Mouse (Mus musculus): ENCODE measurements around the gene Bag5. TPM values are rescaled to one million over a fixed set of nuclear protein-coding genes. Genes with fewer than 3 reads are reported as not detected.

Gene Bag5
- total RNA-seq (2023), result 10 to 100 TPM; 26.5 to 27.5 TPM

DNA sequence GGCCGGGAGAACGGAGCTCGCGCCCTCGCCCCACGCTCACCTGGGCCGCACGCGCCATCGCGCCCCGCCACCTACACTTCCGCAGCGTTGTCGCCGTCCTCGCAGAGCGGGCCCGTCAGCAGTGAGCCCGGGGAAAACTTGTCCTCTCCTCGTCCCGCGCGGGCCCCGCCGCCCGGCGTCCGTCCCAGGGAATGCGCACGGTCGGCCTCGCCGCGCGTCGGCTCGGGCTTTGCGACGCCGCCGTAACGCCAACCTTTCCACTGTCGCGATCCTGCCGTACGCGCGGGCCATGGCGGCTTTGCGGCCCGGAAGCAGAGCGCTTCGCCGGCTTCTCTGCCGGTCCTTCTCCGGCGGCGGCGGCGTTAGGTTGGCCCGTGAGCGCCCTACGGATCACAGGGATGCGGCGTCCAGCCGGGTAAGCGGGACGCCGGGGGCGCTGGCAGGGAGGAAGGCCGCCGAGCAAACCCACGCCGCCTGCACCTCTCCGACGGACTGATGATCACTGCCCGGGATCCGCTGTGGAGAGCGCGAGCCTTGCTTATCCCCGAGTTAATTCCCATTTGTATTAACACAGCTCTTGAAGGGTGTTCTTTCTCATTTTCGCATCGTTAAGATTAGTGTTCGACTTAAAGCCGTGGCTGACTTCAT lies at the start of gene Bag5, which contains the start of gene Apopt1:
TSS of gene Bag5 (minus strand) at position 254 of the 648 bp plus-strand sequence.
TSS of gene Apopt1 (plus strand) at position 258 of the 648 bp plus-strand sequence.

DNA sequence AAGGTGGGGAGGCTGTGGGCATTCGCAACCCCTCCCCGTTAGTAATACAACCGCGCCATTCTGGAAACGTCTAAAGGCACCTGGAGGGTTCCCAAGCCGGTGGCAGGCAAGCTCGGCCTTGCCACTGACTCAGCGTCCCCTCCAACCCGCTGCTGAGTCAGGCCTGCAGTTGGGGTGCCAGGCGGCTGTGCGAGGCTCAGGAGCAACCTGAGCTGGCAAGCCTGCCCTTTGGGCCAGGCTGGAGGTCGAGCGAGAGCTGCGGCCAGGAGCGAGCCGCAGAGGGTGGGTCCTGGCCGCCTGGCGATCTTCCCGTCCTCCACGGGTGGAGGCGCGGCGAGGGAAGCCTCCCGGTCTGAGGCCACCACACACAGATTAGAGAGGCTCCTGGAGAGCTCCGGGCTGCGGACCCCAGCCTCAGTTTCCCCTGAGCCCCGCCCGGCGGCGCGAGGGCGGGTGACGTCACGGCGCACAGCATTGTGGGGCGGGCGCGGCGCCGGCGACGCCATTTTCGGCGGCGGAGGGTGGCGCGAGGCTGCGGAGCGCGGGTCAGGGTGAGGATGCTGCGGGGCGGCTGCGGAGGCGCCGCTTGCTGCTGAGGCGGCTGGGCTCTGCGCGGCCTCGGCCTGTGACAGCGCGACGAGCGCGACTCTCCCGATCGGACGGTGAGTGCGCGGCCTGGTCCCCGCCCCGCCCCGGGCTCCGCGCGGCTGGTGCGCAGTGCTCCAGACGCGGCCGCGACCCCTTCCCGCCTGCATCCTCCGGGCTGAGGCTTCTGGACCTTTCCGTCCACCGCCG lies 45.5 kb upstream of the Bag5 start, which contains the start of gene Klc1:
TSS of gene Klc1 (plus strand) at position 469 of the 795 bp plus-strand sequence.

DNA sequence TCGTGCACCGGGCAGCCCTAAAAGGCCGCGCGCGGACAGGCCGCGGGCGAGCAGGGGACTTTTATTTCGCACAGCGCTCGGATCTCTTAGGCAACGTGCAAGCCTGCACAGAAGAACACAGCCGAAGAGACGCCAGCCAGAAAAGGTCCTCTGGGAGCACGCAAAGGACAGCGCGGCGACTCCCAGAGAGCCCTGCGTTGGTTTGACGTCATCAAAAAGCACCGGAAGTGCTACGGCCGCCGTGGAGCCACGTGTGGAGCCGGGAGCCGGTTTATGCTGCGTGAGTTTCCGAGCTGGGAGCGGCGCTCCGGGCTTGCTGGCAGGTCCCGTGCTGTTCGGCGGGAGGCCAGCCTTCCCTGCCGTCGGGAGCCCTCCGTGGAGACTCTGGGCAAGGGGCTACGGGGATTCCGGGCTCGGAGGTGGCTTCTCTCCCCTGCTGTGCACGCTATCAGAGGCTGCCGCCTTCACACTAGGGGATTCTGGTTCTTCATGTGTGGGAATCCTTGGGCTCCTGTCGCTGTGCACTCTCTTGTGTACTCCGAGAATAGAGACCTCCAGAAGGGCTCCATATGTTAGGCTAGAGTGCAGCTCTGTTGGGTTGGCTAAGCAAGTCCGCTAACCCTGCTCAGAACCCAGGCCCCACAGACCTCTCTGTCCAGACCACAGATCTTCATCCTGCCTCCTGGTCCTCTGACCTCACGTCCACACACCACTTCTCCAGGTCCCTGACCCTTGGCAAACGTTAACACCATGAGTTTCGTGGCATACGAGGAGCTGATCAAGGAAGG lies 35.0 kb downstream of the Bag5 start, which contains the start of gene Trmt61a:
TSS of gene Trmt61a (plus strand) at position 224 of the 788 bp plus-strand sequence.

DNA sequence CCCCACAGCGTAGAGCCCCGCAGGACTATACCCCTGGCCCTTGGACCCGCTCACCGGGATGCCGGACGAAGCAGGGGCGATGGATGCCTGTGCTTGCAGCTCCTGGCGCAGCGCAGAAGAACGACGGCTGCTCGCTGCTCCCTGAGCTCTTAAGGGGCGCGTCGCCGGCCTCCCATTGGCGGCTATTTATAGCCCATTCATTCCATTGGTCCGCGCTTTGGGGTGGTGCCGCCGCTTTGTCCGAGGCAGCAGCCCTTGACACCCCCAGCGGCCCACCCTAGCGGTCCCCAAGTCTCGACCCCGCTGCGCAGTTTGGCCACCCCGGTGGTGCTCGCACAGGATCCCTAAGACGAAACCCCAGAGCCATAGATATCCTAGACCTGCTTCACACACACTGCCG lies 40.9 kb downstream of the Bag5 start, which contains the start of gene Ckb:
TSS of gene Ckb (minus strand) at position 163 of the 400 bp plus-strand sequence.

Other genes starting within 250 kb of the Bag5 start
- not detected for gene Gm266, start 227.4 kb downstream of the Bag5 start, total RNA-seq (2023)
- gene Eif5, start 175.2 kb downstream of the Bag5 start, total RNA-seq (2023), result 1,000 to 10,000 TPM in 1 of 2 experiments, 100 to 1,000 TPM in 1; 905 to 1,049 TPM
- 10 to 100 TPM; 80.1 to 88.4 TPM for gene Mark3, start 138.7 kb downstream of the Bag5 start, total RNA-seq (2023)
- 1 to 10 TPM in 1 of 2 experiments, under 1 TPM in 1; 0.27 to 2.6 TPM for gene Ckb, start 40.9 kb downstream of the Bag5 start, total RNA-seq (2023)
- gene Trmt61a, start 35.2 kb downstream of the Bag5 start, total RNA-seq (2023), result 10 to 100 TPM; 12.2 to 14.1 TPM
- gene Apopt1, start within 50 bp of the Bag5 start, total RNA-seq (2023), result 10 to 100 TPM; 26.8 to 29.0 TPM
- 10 to 100 TPM; 80.6 to 93.3 TPM for gene Klc1, start 45.6 kb upstream of the Bag5 start, total RNA-seq (2023)
- gene Xrcc3, start 100.6 kb upstream of the Bag5 start, total RNA-seq (2023), result 1 to 10 TPM; 2.1 to 2.6 TPM
- 1 to 10 TPM; 1.8 to 2.7 TPM for gene Zfyve21, start 100.9 kb upstream of the Bag5 start, total RNA-seq (2023)
- 10 to 100 TPM; 47.8 to 58.3 TPM for gene Ppp1r13b, start 194.9 kb upstream of the Bag5 start, total RNA-seq (2023)

All from B cell, adult 67 days (primary cell).